Mouse (Mus musculus): Measurements from ENCODE around the gene Fgb.

GRCm38 (mm10) chr3:82996656-82997055, 53.0 kb downstream of the Fgb start:
- no peak for TF ChIP-seq CTCF (IDR thresholded peaks at IDR 0.05; ENCODE audit: low read depth, low read length)
- TF ChIP-seq TAL1 (conservative IDR thresholded peaks at IDR 0.05; ENCODE audit: low read depth, low read length): no peak
- TF ChIP-seq GATA1 (IDR thresholded peaks at IDR 0.05; ENCODE audit: borderline replicate concordance, low read length): no peak

Data from G1E (cell line).